Mouse (Mus musculus): ENCODE measurements around the gene Gmds. TPM values are rescaled to one million over a fixed set of nuclear protein-coding genes. Genes with fewer than 3 reads are reported as not detected.

Gmds gene
- total RNA-seq, 2 experiments from 2014 or later: 5.5 to 8.8 TPM

- peak; percentile 57 for DNase-seq
Measured at GRCm38 (mm10) chr13:31810693-31811541, 527.6 kb downstream of the Gmds start.

- DNase-seq: no peak
Measured at GRCm38 (mm10) chr13:31810375-31810692, 528.2 kb downstream of the Gmds start.

GRCm38 (mm10) chr13:31809701-31810100 lies 528.8 kb downstream of the Gmds start:
- no peak for DNase-seq

- DNase-seq: no peak
Measured at GRCm38 (mm10) chr13:31808804-31809420, 529.6 kb downstream of the Gmds start.

- DNase-seq: peak; percentile 80
Measured at GRCm38 (mm10) chr13:31808116-31808803, 530.3 kb downstream of the Gmds start.

- peak; percentile 53 for DNase-seq
Measured at GRCm38 (mm10) chr13:31807736-31808115, 530.8 kb downstream of the Gmds start.

- DNase-seq: peak; percentile 62
Measured at GRCm38 (mm10) chr13:31806890-31807735, 531.4 kb downstream of the Gmds start.

- DNase-seq: peak; percentile 94
Measured at GRCm38 (mm10) chr13:31806428-31806832, 532.1 kb downstream of the Gmds start, which contains the start of gene Foxc1. Foxc1 (plus strand) TSS chr13:31806633.

- DNase-seq: no peak
Measured at GRCm38 (mm10) chr13:31805831-31806427, 532.6 kb downstream of the Gmds start.

GRCm38 (mm10) chr13:31804571-31804970 lies 534.0 kb downstream of the Gmds start:
- no peak for DNase-seq

- no peak for DNase-seq
Measured at GRCm38 (mm10) chr13:31803166-31804093, 535.1 kb downstream of the Gmds start.

- DNase-seq: no peak
Measured at GRCm38 (mm10) chr13:31802447-31802846, 536.1 kb downstream of the Gmds start.

- DNase-seq: no peak
Measured at GRCm38 (mm10) chr13:31801703-31802305, 536.7 kb downstream of the Gmds start.

GRCm38 (mm10) chr13:31800581-31801576 lies 537.7 kb downstream of the Gmds start:
- peak; percentile 95 for DNase-seq

GRCm38 (mm10) chr13:31798075-31798474 lies 540.5 kb downstream of the Gmds start:
- no peak for DNase-seq

GRCm38 (mm10) chr13:31797346-31797745 lies 541.2 kb downstream of the Gmds start:
- no peak for DNase-seq

GRCm38 (mm10) chr13:31793163-31793562 lies 545.4 kb downstream of the Gmds start:
- no peak for DNase-seq

GRCm38 (mm10) chr13:31792480-31793132 lies 545.9 kb downstream of the Gmds start:
- peak; percentile 68 for DNase-seq
